Mouse (Mus musculus) liver, embryonic 14.5 days (tissue): ENCODE measurements around the gene Zfp940.

Source experiments
- CTCF ChIP-seq: IDR thresholded peaks from 2 replicates; pipeline ENCODE4 v1.5.1; 2016; ENCODE audit warnings: antibody characterized with exemption, low read depth, control low read depth
- EP300 ChIP-seq: IDR thresholded peaks from 2 replicates; pipeline ENCODE4 v1.6.1; 2016; ENCODE audit warnings: antibody characterized with exemption, low read depth

DNA sequence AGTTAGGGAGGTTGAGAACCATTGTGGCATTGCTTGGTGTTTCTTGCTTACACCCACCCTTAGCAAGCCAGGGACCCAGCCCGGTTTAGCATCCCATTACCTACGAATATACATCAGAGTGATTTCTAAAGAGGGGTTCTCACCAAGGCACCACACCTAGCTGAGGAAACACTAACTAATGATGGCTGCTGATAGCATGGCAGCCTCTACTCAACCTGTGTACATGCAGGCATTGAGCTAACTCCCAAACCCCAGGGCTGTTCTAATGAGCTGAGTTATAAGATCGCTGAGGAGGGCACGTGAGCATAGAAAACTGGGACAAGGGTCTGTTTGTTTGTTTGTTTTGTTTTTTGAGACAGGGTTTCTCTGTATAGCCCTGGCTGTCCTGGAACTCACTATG lies 39.3 kb upstream of the Zfp940 start:
- TF ChIP-seq CTCF (no peak), EP300 (no peak)
